Mouse (Mus musculus) Muller cell, postnatal 12 days (primary cell): Measurements from ENCODE around the gene Med29.
A peak's percentile ranks its signal among the peaks of the same experiment; 100 is the strongest.
"Not testable (repeated sequence)": the region's sequence is repeated elsewhere in the genome, so short reads cannot be mapped to it uniquely, and the experiment has no call there.

ENCODE experiments used
- DNase-seq: peaks from one replicate; pipeline ENCODE4 v3.0.0-alpha.2; 2015; ENCODE audit errors: inconsistent ontology term

Gene Med29

GRCm38 (mm10) chr7:28398000-28398399 is 5.5 kb upstream of the Med29 start:
- DNase-seq: no peak

- DNase-seq: no peak
Observed at GRCm38 (mm10) chr7:28395425-28395824, 2.9 kb upstream of the Med29 start.

GRCm38 (mm10) chr7:28393272-28393951 is 904 bp upstream of the Med29 start:
- DNase-seq: no peak

- no peak for DNase-seq
Observed at GRCm38 (mm10) chr7:28390331-28390730, 2.2 kb downstream of the Med29 start.

GRCm38 (mm10) chr7:28387384-28387783 is 5.1 kb downstream of the Med29 start:
- DNase-seq: not testable (repeated sequence)

GRCm38 (mm10) chr7:28386877-28387276 is 5.6 kb downstream of the Med29 start:
- DNase-seq: not testable (repeated sequence)

GRCm38 (mm10) chr7:28386462-28386861 is 6.0 kb downstream of the Med29 start:
- DNase-seq: peak; percentile 75

- DNase-seq: no peak
Observed at GRCm38 (mm10) chr7:28386007-28386406, 6.5 kb downstream of the Med29 start.

- DNase-seq: no peak
Observed at GRCm38 (mm10) chr7:28385196-28385595, 7.3 kb downstream of the Med29 start.

GRCm38 (mm10) chr7:28384162-28384561 is 8.3 kb downstream of the Med29 start:
- no peak for DNase-seq

GRCm38 (mm10) chr7:28383606-28384005 is 8.9 kb downstream of the Med29 start:
- no peak for DNase-seq

GRCm38 (mm10) chr7:28382981-28383396 is 9.5 kb downstream of the Med29 start:
- peak; percentile 50 for DNase-seq

GRCm38 (mm10) chr7:28382347-28382951 is 10.1 kb downstream of the Med29 start:
- DNase-seq: peak; percentile 55

- DNase-seq: peak; percentile 92
Observed at GRCm38 (mm10) chr7:28381938-28382337, 10.6 kb downstream of the Med29 start.

GRCm38 (mm10) chr7:28381017-28381790 is 11.3 kb downstream of the Med29 start:
- peak; percentile 95 for DNase-seq

- no peak for DNase-seq
Observed at GRCm38 (mm10) chr7:28380237-28381016, 12.1 kb downstream of the Med29 start, which contains the start of gene Zfp36. Gene Zfp36, minus strand, starts transcription at chr7:28380253.

- DNase-seq: peak; percentile 98
Observed at GRCm38 (mm10) chr7:28378769-28379651, 13.5 kb downstream of the Med29 start.

GRCm38 (mm10) chr7:28378066-28378690 is 14.3 kb downstream of the Med29 start:
- DNase-seq: peak; percentile 55

GRCm38 (mm10) chr7:28377190-28378065 is 15.1 kb downstream of the Med29 start:
- no peak for DNase-seq
